Mouse (Mus musculus) kidney, embryonic 14.5 days (tissue): ENCODE data around the gene Hdac10. TPM values are rescaled to one million over a fixed set of nuclear protein-coding genes. Genes with fewer than 3 reads are reported as not detected.

Experiments used
- ATAC-seq: fragments of 200-750 bp; cut with Nextera tagmentation; 2 replicates; pipeline ENCODE4 v1.8.0; 2017; ENCODE audit warnings: moderate number of reproducible peaks, mild to moderate bottlenecking, moderate TSS enrichment, moderate library complexity; ENCODE audit not compliant: low FRiP score, low TSS enrichment
- H3K27ac ChIP-seq: fragments of 300-500 bp; sonication (generic); 2 replicates; pipeline ENCODE4 v1.5.1; 2014; ENCODE audit warnings: low read depth, mild to moderate bottlenecking, low read length, moderate library complexity, mixed read lengths
- H3K27me3 ChIP-seq: fragments of 300-500 bp; sonication (generic); 2 replicates; pipeline ENCODE4 v1.6.1; 2014; ENCODE audit warnings: mild to moderate bottlenecking, low read length; ENCODE audit not compliant: control insufficient read depth, insufficient read depth
- H3K36me3 ChIP-seq: fragments of 300-500 bp; sonication (generic); 2 replicates; pipeline ENCODE4 v1.6.1; 2014; ENCODE audit warnings: low read length, mixed read lengths; ENCODE audit not compliant: control insufficient read depth, insufficient read depth
- H3K4me1 ChIP-seq: fragments of 300-500 bp; sonication (generic); 2 replicates; pipeline ENCODE4 v1.6.1; 2014; ENCODE audit warnings: low read length, mixed read lengths; ENCODE audit not compliant: control insufficient read depth, insufficient read depth
- H3K4me2 ChIP-seq: fragments of 300-500 bp; sonication (generic); replicated peaks from 2 replicates; pipeline ENCODE4 v1.6.1; 2014; ENCODE audit warnings: low read depth, mild to moderate bottlenecking, low read length
- H3K4me3 ChIP-seq: fragments of 300-500 bp; sonication (generic); 2 replicates; pipeline ENCODE4 v1.5.1; 2014; ENCODE audit warnings: mild to moderate bottlenecking, low read length
- H3K9ac ChIP-seq: fragments of 300-500 bp; sonication (generic); 2 replicates; pipeline ENCODE4 v1.6.1; 2014; ENCODE audit warnings: low read depth, mild to moderate bottlenecking, low read length, moderate library complexity
- H3K9me3 ChIP-seq: fragments of 300-500 bp; sonication (generic); 2 replicates; pipeline ENCODE4 v1.6.1; 2016; ENCODE audit warnings: low read length; ENCODE audit not compliant: control insufficient read depth
- WGBS: fragments of 180-500 bp; shearing (Covaris S2); extraction: QIAGEN DNeasy Blood & Tissue Kit; methylation state at CpG from one replicate; pipeline ENCODE4 v1.1.7; 2014; 5-methylcytosine and 5-hydroxymethylcytosine counted together
- microRNA-seq: library from miRNA; unstranded; fragments of <30 nt; microRNA quantifications from one replicate; pipeline ENCODE4, GENCODE M21; 2016
- polyA plus RNA-seq: library from polyadenylated mRNA; unstranded; fragments of >200 nt; fragmentation: Nextera tagmentation; extraction: Ambion mirVana; gene quantifications from 2 replicates; pipeline ENCODE4 v1.2.1, GENCODE M21; 2014

Gene Hdac10
- polyA plus RNA-seq, 1 experiment from 2014 or later = 12.9 TPM

- Histone ChIP-seq H3K4me3 (no peak overlapping the region), H3K27ac (no peak overlapping the region), H3K9ac (no peak overlapping the region), H3K4me1 (peaks cover 20% of the 10 kb centered on the region), H3K27me3 (no peaks in the 10 kb centered on the region), H3K4me2 (peak overlapping the region; percentile 0; the same call in 1 of the 2 replicates), H3K9me3 (no peaks in the 10 kb centered on the region), H3K36me3 (peaks cover 18% of the 10 kb centered on the region; the same call in 1 of the 2 replicates)
- no peak for ATAC-seq
- WGBS = 52% methylated on average over 9 of the region's 9 CpGs
Observed at GRCm38 (mm10) chr15:89078208-89078836, 50.2 kb downstream of the Hdac10 start.

DNA sequence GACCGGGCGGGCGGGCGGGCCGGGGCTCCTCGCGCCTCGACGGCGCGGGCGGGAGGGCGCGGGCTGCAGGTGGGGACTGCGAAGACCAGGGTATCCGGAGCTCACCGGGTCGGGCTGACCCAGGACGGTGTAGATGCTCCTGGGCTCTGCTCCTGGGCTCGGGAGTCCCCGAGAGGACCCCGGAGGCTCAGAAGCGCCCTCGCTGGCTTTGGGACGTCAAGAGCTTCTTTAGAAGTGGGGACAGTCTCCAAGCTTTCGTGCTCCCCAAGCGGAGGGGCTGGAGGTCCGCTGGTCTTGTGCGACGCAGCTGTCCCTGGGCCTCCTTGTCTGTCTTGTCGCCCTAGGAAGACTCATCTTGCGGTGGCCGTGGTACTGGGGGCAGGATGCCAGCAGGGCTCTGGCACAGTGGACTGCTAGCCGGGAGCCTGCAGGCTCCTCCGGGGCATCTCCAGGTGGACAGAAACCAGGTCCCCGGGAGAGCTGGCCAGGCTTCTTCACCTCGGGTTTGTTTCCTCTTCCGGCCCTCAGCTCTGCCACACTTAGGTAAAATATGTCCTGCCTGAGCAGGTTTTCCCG, 52.3 kb downstream of the Hdac10 start:
- Histone ChIP-seq H3K27ac (peak overlapping the region; percentile 80), H3K9ac (peak overlapping the region; percentile 86), H3K4me2 (peak overlapping the region; percentile 89), H3K36me3 (peaks cover 4% of the 10 kb centered on the region; the same call in 1 of the 2 replicates), H3K4me1 (peaks cover 20% of the 10 kb centered on the region), H3K4me3 (peak overlapping the region; percentile 67), H3K27me3 (0 out of 2 replicates have a peak, but pooled peaks cover 3% of the 10 kb centered on the region), H3K9me3 (no peaks in the 10 kb centered on the region)
- peak; percentile 67 for ATAC-seq
- 2% methylated on average over 15 of the region's 39 CpGs for WGBS

GRCm38 (mm10) chr15:89075478-89076147, 52.9 kb downstream of the Hdac10 start:
- H3K9ac ChIP-seq = peak overlapping the region; percentile 86
- peaks cover 4% of the 10 kb centered on the region; the same call in 1 of the 2 replicates for H3K36me3 ChIP-seq
- H3K27me3 ChIP-seq = 0 out of 2 replicates have a peak, but pooled peaks cover 3% of the 10 kb centered on the region
- WGBS = under 1% methylated on average over 26 of the region's 59 CpGs
- H3K4me1 ChIP-seq = peaks cover 20% of the 10 kb centered on the region
- peak overlapping the region; percentile 89 for H3K4me2 ChIP-seq
- peak overlapping the region; percentile 80 for H3K27ac ChIP-seq
- H3K4me3 ChIP-seq = peak overlapping the region; percentile 67
- no peaks in the 10 kb centered on the region for H3K9me3 ChIP-seq
- ATAC-seq = peak; percentile 94

DNA sequence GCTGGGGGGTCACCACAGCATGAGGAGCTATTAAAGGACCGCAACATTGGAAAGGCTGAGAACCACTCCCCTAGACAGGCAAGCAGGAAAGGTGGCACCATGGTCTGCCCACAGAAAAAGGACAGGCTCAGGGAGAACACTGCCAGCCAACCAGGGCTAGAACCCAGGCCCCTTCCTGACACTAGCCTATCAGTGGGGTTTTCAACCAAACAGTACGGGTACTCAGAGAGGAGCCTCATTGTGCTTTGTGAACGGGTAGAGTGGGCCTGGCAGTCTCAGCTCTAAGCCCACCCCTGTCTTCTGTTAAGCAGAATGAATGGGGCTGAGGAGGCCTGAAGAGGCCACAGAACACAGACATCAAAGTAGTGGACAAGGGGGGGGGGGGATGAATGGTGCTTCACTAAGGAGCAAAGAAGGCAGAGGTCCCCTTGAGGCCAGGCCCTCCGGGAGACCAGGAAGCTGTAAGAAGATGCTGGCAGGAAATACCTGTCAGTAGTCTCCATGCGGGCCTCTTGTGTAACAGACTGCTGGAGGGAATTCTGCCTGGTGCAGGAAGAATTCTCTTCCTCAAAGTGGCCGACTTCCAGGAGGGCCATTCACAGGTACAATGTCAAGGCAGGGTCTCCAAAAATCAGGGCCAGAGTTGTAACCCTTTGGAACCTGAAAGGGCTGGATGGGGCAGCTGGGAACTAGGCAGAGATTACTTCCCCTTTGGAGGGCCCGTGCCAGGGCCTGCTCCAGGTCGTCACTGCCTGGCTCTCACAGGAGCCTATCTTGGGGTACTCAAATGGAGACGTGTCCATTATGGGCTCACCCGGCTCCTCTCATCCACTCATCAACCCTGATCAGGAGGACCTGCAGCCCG, 53.7 kb downstream of the Hdac10 start, which contains the start of gene Trabd:
Trabd (plus strand) TSS at position 512 of the 865 bp plus-strand sequence.
- H3K4me2 ChIP-seq = peak within 1 kb of the TSS; percentile 89
- no peak for ATAC-seq
- peak within 1 kb of the TSS; percentile 86 for H3K9ac ChIP-seq
- peak within 1 kb of the TSS; percentile 80 for H3K27ac ChIP-seq
- peaks cover 20% of the 10 kb centered on the region for H3K4me1 ChIP-seq
- 0 out of 2 replicates have a peak, but pooled peaks cover 3% of the 10 kb centered on the region for H3K27me3 ChIP-seq
- H3K36me3 ChIP-seq = peaks cover 2% of the 10 kb centered on the region; the same call in 1 of the 2 replicates
- 25% methylated on average over 11 of the region's 11 CpGs for WGBS
- H3K9me3 ChIP-seq = no peaks in the 10 kb centered on the region
- H3K4me3 ChIP-seq = peak within 1 kb of the TSS; percentile 67

GRCm38 (mm10) chr15:89073993-89074603, 54.4 kb downstream of the Hdac10 start:
- H3K4me1 ChIP-seq = peaks cover 20% of the 10 kb centered on the region
- H3K9ac ChIP-seq = no peak overlapping the region
- 85% methylated on average over 10 of the region's 10 CpGs for WGBS
- no peak for ATAC-seq
- H3K9me3 ChIP-seq = no peaks in the 10 kb centered on the region
- no peak overlapping the region for H3K27ac ChIP-seq
- H3K27me3 ChIP-seq = 0 out of 2 replicates have a peak, but pooled peaks cover 3% of the 10 kb centered on the region
- no peak overlapping the region for H3K4me2 ChIP-seq
- H3K4me3 ChIP-seq = no peak overlapping the region
- no peaks in the 10 kb centered on the region for H3K36me3 ChIP-seq

Small RNA genes within 50 kb of the gene (microRNA-seq; reads per million reads assigned to microRNA genes)
- gene Mir7118 = not detected

Other genes starting within 250 kb of the Hdac10 start
- gene Ttll8, start 174.3 kb downstream of the Hdac10 start, polyA plus RNA-seq = not detected in 2 replicates
- not detected in 2 replicates for gene Mlc1, start 149.7 kb downstream of the Hdac10 start, polyA plus RNA-seq
- gene Mov10l1, start 145.8 kb downstream of the Hdac10 start, polyA plus RNA-seq = not detected in 2 replicates
- 0.06 and 0.77 TPM in 2 replicates for gene Panx2, start 69.0 kb downstream of the Hdac10 start, polyA plus RNA-seq
- 37.9 and 49.3 TPM in 2 replicates for gene Trabd, start 53.6 kb downstream of the Hdac10 start, polyA plus RNA-seq
- gene Selenoo, start 39.6 kb downstream of the Hdac10 start, polyA plus RNA-seq = 18.8 and 21.4 TPM in 2 replicates
- gene Tubgcp6, start 5.6 kb downstream of the Hdac10 start, polyA plus RNA-seq = 10.9 and 21.0 TPM in 2 replicates
- 20.8 and 23.4 TPM in 2 replicates for gene Mapk12, start 12.0 kb upstream of the Hdac10 start, polyA plus RNA-seq
- gene Mapk11, start 20.9 kb upstream of the Hdac10 start, polyA plus RNA-seq = 8.4 and 14.8 TPM in 2 replicates
- gene Plxnb2, start 52.1 kb upstream of the Hdac10 start, polyA plus RNA-seq = 124 and 165 TPM in 2 replicates
- 15.8 and 16.6 TPM in 2 replicates for gene Dennd6b, start 67.8 kb upstream of the Hdac10 start, polyA plus RNA-seq
- 23.6 and 29.8 TPM in 2 replicates for gene Ppp6r2, start 82.9 kb upstream of the Hdac10 start, polyA plus RNA-seq
- 55.6 and 62.0 TPM in 2 replicates for gene Sbf1, start 186.6 kb upstream of the Hdac10 start, polyA plus RNA-seq
- gene Adm2, start 194.0 kb upstream of the Hdac10 start, polyA plus RNA-seq = 0.43 and 0.44 TPM in 2 replicates
- gene Miox, start 205.7 kb upstream of the Hdac10 start, polyA plus RNA-seq = 0.76 TPM in 1 of 2 replicates, not detected in the other
- 28.0 and 48.1 TPM in 2 replicates for gene Lmf2, start 227.0 kb upstream of the Hdac10 start, polyA plus RNA-seq
- gene Ncaph2, start 227.0 kb upstream of the Hdac10 start, polyA plus RNA-seq = 130 and 151 TPM in 2 replicates
- gene Sco2, start 245.1 kb upstream of the Hdac10 start, polyA plus RNA-seq = 10.2 and 11.4 TPM in 2 replicates
- 1.6 and 1.8 TPM in 2 replicates for gene Tymp, start 248.3 kb upstream of the Hdac10 start, polyA plus RNA-seq